Mouse (Mus musculus): ENCODE data around the gene Rad50.

Rad50 gene

DNA sequence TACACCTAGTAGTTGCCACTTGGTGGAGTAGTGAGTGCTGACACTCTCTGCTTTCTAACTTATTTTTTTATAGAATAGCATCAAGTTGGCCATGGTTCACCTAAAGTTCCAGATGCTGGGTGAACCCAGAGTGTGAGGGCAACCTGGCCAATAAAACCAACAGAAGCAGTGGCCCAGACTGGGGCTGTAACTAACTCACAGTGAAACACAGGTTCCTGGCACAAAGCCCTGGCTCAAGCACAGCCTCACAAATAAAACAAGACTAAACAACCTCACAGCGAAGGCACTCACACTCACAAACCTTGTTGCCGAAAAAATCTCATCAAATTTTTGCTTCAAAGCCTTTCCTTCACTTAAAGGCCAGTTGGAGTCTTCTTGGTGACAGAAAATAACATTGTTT is 8.6 kb downstream of the Rad50 start:
- DNase-seq (ENCODE audit: low spot score in 2 of 2), result no peak

DNA sequence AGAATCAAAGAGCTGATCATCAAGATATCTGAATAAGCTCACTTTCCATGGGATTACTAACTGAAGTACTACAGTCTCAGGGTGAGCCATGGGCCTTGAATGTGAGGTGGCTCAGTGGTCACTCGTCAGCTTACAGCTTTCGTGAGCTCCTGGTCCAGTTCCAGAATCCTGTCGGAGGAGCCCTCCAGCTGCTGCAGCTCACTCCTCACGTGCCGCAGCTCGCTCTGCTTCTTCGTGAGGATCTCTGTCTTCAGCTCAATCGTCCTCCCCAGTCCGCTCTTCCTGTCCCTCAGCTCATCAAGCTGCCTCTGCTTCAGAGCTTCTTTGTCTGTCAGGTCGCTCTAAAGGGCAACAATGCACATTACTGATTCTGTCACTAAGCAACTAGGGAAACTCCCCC is 15.1 kb downstream of the Rad50 start:
- DNase-seq (ENCODE audit: low spot score in 2 of 2), result no peak

DNA sequence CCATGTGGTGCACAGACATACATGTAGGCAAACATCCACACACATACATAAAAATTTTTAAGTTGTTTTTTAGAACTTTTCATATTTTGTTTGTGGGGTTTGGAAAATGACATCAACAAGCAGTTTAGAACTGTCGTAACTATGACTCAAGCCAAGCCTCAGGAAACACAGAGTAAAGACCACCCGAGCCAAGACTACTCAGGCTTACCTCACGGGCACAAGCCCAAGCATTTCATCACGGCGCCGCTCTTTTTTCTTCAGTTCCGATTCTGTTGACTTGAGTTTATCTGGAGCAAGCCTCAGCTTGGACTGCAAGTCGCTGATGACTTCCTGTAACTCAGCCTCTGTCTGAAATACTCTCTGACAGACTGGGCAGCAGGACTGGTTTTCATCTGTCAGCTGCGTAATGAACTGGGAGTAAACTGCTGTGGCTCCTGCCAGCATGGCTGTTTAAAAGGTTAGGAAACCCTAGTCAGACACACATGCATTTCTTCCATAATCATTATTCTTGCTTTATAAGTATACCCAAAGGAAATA is 24.1 kb downstream of the Rad50 start:
- DNase-seq (ENCODE audit: low spot score in 2 of 2), result no peak

DNA sequence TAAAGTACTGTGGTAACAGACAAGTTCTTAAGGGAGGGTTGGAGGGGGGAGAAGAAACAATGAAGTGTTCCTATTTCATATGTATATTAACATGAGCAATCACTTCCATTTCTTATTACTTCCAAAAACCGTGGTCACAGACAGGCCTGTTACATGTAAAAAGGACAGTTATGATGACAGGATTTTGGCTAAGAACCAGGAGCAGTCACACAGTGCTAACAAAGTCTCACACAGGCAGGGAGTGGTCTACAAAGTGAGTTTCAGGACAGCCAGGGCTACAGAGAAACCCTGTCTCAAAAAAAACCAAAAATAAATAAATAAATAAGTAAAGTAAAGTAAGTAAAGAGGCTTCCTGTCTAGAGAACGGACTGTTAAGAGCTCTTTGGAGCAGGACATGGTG is 24.9 kb downstream of the Rad50 start:
- no peak for DNase-seq (ENCODE audit: low spot score in 2 of 2)

DNA sequence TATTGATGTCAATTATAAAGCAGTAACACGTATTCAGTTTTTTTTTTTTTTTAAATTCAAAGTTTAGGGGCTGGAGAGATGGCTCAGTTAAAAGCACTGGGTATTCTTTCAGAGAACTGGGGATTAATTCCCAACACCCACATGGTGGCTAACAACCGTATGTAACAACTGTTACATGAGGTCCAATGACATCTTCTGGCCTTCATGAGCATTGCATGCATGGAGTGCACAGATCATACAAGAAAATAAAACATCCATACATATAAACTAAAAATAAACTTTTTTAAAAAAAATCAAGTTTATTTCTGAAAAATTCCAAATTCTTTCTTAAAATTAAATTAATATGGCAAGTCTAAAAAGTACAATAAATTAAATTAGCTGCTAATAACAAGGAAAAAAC is 25.4 kb downstream of the Rad50 start:
- DNase-seq (ENCODE audit: low spot score in 2 of 2), result no peak

DNA sequence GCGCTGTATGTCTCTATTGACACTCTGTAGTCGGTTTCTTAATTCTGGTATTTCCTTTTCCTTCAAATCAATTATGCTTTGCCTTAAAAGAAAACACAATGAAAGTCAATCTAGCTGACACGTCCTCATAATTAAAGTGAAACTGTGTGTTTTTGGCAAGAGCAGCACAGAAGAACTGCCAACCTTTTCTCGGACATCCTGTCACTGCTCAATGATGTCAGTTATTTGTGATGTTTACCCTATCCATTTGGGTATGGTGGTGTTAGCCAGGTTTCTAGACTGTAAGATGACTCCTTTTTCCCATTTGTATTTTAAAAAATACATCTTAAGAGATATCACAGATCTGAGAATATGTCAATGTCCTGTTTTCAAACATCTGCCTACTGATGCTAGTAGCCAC is 27.0 kb downstream of the Rad50 start:
- no peak for DNase-seq (ENCODE audit: low spot score in 2 of 2)

DNA sequence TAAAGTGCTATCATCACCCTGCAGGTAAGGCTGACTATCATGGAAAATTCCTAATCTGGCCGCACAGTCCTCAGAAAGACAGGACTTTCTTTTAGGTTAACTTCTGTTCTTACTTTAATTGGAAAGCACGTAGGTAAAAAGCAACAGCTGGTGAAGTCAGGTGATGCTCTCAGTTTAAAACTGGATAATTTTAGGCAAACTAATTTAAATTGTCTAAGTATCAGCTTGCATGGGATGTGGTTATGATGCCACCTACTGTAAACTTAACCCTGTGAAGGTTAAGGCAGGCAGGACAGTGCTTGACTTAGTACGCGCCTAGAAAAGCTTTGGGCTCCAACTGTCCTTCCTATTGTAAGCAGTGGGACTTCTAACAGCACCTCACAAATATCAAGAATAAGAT is 35.7 kb downstream of the Rad50 start:
- DNase-seq (ENCODE audit: low spot score in 2 of 2), result no peak

DNA sequence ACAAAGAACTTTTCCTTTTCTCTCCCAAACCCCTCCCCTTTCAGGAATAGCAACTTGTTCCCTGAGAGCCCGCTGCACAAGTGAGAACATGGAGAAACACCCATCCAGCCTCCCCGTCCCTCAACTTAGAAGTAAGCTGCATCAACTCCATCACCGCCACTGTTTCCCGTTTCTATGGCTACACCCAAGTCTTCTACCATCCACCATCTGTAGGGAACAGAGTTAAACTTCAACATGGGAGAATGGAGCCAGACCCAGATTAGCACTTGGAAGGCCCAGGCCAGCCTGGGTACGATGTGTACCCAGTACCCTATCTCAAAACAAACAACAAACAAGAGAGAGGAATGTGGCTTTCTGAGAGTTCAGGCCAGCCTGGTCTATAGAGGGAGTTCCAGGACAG is 43.0 kb downstream of the Rad50 start:
- DNase-seq (ENCODE audit: low spot score in 2 of 2), result no peak

DNA sequence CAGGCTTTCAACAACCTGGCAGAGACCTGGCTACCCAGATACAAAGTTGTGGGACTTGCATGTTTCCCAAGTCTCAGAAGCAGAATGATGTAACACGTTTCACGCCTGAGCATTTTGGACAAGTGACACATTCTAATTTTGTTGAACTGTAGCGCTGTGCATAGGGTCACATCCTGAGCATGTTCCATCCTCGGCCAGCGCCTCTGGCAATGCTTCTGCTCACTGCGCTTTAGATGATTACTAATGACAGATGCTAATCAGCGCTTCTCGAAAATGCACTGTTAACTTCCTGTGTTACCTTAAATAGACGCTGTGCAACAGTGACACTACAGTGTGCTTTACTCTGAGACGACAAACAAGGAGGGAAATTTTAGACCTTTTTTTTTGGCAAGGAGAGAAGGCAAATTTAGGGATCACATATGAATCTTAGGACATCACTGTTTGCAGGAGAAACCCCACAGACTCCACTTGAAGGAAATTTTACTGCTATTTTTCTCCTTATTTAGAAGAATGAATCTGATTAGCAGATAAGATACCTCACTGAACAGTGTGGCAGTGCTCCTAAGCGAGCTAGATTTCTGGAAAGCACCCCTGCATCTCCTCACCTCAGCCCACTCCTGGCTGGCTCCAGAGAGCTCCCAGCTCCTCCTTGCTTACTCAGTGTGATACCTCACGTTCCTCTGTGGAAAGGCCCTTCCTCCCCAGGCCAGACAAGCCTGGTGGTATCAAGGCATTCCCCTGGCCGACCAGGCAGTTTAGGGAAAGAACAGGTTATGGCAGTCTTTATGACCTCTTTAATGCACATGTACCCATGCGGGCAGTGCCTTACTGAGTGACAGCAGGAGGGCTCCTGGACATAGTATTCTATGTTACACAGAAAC is 44.1 kb downstream of the Rad50 start:
- DNase-seq (ENCODE audit: low spot score in 2 of 2), result peak; percentile 13 to 18

DNA sequence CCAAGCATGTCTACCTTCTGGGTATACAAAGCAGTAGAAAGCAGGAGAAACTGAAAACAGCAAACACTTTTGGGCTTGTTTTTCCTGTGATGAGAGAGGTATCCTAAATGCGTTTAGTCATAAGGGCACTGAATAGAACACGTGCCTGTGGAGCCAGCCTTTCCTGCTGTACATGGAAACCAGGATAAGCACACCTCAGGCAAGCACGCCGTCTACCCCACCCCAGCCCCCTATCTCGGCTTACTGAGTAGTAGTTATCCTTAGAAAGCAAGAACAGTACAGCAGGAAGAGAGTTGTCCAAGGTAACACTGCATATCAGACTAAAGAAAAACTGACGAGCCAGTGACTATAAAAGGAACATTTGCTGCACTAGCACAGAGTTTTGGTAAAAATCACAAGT is 49.3 kb downstream of the Rad50 start:
- no peak for DNase-seq (ENCODE audit: low spot score in 2 of 2)

DNA sequence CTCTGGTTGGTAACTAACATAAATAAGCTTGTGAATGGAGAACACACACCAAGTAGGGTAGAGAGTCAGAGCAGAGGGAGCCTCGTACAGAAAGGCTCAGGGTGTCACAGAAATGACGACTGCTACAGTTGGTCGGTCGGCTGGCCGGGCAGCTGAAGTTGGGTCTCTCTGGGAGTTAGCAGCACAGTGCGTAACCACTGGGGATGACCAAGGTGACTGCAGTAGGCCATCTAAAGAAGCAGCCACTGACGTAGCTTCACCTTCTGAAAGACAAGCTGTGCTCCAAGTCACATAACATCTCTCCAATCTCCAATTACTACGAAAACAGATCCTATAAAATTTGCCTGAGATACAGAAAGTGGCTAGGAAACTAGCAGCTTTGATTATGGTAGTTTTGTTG is 49.7 kb downstream of the Rad50 start:
- DNase-seq (ENCODE audit: low spot score in 2 of 2), result no peak

DNA sequence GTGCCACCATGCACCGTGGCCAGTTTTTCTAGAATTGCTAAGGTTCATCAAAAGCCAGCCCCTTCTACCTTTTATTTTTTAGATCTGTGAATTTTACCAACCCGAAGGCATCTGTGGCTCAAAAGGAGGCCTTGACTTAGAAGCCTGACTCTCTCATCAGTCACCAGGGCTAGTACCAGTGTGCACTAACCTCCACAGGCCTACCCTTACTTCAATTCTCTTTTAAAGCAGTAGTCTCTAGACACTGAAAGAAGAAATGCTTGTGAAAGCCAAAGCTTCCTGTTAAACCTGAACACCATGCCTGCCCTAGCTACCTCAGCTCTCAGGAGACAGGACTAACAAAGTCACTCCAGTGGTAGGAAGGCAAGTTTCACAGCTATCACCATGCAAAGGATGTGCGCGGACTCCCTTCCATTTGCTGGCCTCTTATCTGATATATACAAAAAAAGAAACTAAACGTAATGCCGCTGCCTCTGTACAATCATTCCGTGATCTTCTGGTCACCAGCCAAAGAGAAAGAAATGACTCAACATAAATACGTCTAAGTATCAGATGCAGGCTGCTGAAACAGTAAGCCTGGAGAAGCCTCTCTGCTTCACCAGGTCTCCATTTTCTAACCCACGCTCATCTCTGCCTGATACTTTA is 50.4 kb downstream of the Rad50 start:
- DNase-seq (ENCODE audit: low spot score in 2 of 2), result no peak

DNA sequence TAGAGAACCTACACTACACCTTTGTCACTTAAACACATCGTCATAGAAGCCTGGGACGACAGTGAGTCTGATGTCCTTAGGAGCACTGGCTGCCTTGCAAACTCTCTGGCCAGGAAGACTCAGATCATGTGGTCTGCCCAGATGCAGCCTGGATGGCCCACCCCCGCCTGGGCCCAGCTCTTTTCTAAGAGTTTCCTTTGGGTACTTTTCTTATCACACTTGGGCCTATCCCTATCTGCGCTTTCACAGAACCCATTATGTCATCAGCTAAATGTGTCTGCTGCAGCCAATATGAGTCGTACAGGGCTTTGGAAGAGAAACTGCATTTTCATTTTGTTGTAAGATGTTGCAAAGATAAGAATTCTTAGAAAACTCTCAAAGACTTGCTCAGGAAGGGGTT is 52.1 kb downstream of the Rad50 start:
- no peak for DNase-seq (ENCODE audit: low spot score in 2 of 2)

DNA sequence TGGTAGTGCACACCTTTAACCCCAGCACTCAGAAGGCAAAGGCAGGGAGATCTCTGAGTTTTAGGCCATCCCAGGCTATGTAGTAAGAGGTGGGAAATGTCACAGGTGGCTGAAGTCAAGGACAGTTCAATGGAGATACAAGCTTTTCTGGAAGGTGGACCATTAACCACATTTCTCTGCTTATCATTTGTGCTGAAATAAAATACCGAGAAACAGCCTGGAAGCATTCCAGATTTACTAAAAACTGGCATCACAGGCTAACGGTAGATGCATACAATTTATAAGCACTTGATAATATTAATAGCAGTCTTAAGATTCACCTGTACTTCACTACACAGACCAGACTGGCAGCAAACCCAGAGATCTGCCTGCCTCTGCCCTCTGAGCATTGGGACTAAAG is 54.7 kb downstream of the Rad50 start:
- no peak for DNase-seq (ENCODE audit: low spot score in 2 of 2)

DNA sequence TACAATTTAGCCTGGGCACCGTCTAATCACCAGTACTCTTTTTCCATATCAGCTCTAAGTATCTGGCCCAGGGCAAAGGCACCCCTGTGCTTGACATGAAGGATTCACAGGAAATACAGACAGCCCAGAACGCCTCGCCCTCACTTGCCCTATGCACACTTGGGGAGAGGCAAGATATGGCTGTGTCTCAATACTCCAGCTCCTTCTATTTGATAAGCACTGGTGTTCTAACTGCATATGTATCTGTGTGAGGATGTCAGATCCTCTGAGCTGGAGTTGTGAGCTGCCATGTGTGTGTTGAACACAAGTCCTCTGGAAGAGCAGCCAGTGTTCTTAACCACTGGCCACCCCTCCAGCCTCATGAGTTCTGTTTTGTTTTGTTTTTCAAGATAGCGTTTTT is 55.7 kb downstream of the Rad50 start:
- no peak for DNase-seq (ENCODE audit: low spot score in 2 of 2)

DNA sequence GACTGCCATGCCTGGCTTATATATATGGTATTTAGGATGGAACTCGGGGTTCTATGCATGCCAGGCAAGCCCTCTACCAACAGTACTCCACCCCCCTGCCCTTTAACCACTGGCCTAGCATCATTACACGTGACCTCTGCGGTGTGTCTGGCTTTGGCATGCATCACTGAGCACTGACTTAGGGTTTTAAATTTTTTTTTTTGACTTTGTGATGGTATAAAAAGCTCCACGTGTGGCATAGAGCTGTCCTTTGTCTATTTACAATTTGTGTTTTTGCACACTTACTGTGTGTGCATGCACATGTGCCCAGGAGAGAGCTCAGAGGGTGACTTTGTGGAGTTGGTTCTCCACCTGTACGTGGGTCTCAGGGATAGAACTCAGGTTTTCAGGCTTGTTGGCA is 63.1 kb downstream of the Rad50 start:
- no peak for DNase-seq (ENCODE audit: low spot score in 2 of 2)

DNA sequence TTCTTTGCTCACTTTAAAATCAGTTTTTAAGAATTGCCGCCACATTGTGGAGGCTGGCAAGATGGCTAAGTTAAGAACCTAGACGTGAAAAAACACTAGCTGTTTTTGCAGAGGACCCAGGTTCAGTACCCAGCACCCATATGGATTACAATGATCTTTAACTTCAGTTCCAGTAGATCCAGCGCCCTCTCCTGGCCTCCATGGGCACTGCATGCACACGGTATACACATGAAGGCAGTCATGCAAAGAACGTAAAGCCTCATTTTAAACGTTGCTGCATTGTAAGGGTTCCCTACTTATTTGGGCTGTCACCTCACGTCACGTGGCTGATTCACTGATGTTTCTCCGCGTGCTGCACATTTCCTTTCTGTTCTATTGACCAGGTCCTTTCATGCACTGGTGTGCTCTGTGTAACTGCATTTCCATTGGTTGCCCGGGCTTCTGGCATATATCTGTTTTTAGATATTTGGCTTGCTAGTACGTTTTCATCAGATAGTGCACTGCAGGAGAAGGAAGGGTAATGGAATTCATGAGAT is 64.3 kb downstream of the Rad50 start:
- no peak for DNase-seq (ENCODE audit: low spot score in 2 of 2)

DNA sequence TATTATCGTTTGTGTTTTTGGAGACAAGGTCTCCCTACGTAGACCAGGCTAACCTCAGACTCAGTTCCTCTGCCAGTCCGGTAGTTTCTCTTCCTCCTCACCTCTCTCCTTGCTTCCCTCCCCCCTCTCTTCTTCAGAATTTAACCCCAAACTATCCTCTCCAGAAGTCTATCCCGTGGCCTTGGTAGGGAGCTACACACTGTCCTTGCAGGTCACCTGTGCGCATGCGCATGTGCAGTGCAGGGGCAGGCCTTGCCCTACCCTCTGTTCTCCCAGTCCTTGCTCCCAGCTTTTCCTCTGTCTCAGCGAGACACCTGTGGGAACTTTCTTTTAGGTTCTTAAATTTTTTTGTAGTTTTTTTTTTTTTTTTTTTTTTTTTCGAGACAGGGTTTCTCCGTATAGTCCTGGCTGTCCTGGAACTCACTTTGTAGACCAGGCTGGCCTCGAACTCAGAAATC is 69.3 kb downstream of the Rad50 start:
- no peak for DNase-seq (ENCODE audit: low spot score in 2 of 2)

DNA sequence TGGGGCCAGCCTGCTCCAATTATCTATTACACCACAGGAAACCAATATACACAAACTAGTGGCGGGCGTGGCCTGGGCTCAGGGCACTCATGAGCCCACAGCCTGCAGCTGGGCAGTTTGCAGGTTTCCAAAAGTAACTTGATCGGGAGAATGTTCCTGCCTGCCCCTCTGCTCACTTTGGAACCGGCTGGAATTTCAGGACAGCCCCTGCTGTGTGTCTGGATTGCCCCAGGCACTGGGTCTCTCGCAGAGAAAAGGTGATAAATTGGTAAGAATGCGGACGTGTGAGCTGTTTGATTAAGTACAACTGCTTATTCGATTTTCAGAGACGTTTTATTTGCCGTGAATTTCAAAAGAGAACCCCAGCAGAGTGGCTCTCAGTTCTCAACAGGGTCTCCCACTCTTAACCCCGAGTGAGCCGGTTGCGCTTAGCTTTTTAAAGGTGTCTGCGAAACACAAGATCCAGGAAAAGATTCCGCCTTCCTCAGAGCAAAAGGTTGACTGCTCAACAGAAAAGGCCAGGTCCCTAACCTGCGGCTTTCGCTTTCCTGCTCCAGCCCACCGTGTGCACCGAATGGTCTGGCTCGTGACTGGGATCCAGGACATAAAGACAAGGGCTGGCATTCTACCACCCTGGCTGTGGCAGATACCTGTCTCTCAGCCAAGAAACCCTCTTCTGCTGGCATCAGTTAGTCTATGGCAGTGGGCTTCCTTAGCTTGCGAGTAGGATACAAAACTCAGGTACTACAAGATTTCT is 69.9 kb downstream of the Rad50 start:
- no peak for DNase-seq (ENCODE audit: low spot score in 2 of 2)

DNA sequence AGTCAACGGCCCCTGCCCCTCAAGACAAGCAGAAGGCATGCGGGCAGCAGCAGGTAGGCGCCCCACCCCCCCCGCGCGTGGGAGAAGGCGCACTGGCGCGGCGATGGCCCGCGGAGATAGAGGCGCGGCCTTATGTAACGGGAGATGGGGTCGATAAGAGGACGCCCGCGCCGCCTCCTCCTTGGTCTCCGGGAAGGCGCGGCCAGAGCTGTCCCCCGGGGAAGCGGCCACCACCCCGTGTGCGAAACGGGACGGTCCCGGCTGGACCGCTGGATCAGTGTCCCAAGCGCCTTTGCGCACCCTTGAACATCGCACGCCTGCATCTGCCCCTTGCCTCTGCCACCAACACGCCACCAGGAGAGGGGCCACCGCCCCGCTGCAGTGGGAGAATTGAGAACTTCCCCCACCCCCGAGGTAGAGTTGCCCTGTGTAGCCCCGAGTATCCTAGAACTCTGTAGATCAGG is 70.9 kb downstream of the Rad50 start:
- DNase-seq (ENCODE audit: low spot score in 2 of 2), result no peak

DNA sequence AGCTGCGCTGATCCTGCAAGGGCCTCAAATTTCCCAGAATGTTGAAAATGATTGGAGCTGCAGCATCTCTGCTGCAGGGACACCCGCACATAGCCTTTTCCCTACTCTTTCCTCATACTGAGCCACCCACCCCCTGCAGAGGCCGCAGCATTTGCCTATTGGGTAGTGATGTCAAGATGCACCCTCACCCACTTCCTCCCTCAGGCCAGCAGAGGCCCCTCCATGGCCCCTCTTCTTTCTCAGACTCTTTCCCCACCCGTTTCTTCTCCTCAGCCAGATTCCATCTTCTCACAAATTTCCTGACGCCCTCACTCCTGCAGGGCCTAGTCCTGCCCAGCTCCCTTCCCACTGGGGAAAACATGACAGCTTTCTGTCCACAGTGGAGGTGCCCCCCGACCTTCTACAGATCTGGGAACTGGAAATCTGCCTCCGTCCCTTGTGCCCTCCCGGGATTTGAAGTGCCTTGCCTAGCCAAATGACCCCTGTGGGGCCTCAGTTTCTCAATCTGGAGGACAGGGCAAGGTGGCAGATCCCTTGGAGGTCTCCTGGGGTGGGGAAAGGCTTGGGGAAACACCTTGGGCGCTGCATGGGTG is 71.4 kb downstream of the Rad50 start:
- no peak for DNase-seq (ENCODE audit: low spot score in 2 of 2)

DNA sequence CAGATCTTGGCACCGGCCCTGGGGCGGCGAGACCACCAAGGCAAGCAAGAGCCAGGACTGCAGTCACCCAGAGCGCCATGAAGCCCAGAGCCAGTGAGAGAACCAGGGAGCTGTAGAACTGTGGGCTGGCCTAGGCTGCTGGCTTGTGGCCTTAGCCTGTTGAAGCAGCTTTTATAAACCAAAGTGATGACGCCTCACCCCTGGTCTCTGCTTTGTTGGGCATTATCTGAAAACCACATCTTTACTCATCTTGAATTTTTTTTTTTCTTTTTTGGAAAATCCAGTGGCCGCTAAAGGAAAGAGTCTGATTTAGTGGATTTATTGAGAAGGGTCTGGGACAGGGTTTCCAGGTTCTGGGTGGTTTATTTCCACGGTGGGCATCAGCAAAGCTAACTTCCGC is 72.6 kb downstream of the Rad50 start, which contains the start of gene Il13:
Gene Il13 (minus strand): TSS at position 147 of the 400 bp plus-strand sequence.
- DNase-seq (ENCODE audit: low spot score in 2 of 2), result no peak
